Mouse (Mus musculus): ENCODE data around the gene Il17rc.

Il17rc gene

DNA sequence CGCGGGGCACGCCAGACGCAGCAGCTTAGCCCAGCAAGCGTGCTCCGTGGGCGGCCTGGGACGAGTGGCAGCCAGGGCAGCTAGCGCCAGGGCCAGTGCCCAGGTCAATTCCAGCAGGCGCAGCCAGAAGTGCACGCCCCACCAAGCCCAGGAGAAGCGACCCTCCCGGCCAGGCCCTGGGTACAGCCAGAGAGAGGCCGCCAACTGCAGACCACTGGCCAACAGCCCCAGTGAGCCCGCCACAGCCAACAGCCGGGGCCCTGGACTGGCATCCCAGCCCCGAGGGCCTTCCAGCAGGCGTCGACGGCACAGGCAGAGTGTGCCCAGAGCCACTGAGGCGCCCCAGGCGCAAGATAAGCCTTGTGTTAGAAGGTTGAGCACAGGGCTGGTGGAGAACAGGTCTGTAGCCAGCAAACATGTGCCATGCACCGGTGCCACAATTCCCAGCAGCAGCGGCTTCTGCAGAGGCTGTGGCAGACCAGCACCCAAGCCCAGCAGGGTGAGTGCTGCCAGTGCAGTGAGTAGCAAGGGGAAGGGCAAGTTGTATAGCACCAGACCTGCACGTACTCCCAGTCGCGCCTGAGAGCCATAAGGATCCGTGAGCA is 23.9 kb downstream of the Il17rc start:
- DNase-seq (ENCODE audit: low spot score), result no peak

- no peak for DNase-seq (ENCODE audit: low spot score)
These were observed 28.1 kb downstream of the Il17rc start for GRCm38 (mm10) chr6:113499346-113499745.

- DNase-seq (ENCODE audit: low spot score), result peak; percentile 39
These were observed 30.3 kb downstream of the Il17rc start, which contains the start of gene Prrt3 for GRCm38 (mm10) chr6:113501388-113502084. Gene Prrt3 (minus strand): TSS chr6:113501931.

DNA sequence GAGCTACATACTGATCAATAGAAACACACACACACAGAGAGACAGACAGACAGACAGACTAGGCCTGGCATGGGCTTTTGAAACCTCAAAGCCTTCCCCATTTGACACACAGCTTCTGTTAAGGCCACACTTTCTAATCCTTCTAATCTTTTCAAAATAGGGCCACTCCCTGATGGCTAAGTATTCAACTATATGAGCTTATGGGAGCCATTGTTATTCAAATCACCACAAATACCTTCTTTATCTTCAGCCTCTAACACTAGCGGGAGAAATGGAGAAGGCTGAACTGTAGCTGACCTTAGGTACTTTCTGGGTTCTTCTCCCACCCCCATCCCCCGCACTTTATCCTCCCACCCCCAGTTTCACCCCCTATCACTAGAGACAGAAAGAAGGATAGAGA is 31.6 kb downstream of the Il17rc start:
- DNase-seq (ENCODE audit: low spot score), result no peak

GRCm38 (mm10) chr6:113505689-113506088 is 34.5 kb downstream of the Il17rc start:
- DNase-seq (ENCODE audit: low spot score), result no peak

DNA sequence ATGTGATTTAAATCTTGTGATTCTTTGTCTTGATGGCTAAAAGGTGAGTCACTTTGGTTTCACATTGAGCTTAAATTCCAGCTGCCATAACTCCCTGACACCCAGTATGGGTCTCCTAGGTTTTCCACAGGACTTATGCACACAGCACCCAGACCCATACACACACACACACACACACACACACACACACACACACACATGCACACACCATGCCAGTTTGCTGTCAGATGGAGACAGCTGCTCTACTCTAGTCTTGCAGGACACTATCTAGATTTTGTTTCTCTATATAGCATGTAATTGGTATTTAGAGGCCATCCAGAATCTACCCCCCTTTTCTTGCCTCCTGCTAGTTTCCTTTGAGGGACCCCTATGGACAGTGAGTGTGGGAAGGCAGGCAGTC is 35.9 kb downstream of the Il17rc start:
- DNase-seq (ENCODE audit: low spot score), result no peak

DNA sequence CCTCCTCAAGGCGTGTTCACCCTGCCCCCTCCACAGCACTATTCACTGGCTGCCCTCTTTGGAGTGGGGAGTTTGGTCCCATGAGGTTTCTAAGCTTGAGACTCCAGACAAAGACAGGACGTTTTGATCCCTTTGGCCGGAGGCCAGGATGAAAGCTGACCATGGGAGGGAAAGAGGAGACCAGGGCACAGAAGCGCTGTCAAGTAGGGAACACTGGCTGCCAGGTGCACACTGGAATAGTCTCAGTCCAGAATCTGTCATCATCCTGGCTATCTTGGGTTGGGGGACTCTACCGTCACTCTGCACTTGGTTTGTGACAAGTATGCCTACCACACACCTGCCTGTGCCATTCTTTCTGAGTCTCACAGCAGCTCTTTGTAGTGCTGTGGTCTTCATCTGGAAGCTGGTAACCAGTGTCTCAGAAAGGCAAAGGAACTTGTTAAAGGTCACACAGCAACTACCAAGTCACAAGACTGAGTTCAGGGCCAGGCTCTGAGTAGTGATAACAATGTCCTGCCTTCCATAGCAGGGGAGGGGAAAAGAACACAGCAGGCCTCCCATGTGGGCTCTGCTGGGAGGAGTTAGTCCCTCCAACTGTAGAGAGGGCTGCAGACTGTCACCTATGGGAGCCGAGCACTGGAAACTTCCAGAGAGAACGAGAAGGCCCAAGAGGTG is 37.2 kb downstream of the Il17rc start:
- no peak for DNase-seq (ENCODE audit: low spot score)

GRCm38 (mm10) chr6:113508947-113509280 is 37.7 kb downstream of the Il17rc start:
- no peak for DNase-seq (ENCODE audit: low spot score)

DNA sequence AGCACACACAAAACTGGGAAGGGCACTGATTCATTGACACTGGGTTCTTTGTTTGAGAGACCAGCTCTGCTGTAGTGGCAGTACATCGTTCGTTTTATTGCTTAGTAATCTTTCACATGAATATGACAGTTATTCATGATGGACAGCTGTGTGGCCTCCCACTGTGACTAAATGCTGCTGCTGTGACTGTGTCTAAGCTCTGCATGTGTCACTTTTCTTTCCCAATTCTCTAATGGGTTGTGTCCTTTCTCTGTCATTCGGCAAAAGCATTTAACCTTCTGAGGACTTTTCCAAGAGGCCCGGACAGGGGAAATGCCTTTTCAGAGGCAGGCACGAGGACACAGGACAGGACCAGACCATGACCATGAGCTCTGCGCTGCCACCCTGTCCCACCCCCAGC is 42.7 kb downstream of the Il17rc start:
- no peak for DNase-seq (ENCODE audit: low spot score)

- no peak for DNase-seq (ENCODE audit: low spot score)
These were observed 43.4 kb downstream of the Il17rc start for GRCm38 (mm10) chr6:113514600-113514999.

DNA sequence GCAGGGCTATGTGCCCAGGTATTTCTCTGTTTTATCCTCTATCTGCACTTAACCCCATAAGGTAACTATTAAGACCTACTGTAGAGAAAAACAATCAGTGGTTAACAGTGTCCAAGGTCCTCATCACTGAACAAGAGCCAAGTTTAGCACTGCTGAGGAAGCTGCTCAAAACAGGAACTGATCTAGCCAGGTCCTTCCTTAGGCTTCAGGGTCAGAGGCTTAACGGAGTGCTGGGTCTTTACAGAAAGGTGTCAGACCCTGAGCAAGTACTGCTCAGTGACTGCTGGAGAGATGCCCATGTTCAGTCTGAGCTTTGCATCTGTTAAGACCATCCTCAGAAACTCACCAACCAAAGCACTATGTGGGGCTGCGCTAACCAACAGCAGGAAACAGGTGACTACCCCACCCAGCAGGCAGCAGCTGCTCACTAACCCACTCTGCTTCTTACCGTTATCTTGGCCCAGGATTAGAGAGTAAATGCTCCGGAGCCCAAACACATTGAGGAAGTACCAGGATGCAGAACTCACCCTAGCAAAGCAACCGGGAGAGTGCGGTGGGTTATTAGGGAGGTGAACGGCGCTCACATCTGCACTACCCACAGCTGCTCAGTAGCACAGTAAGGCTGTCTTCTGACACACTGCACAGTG is 46.3 kb downstream of the Il17rc start:
- DNase-seq (ENCODE audit: low spot score), result no peak

DNA sequence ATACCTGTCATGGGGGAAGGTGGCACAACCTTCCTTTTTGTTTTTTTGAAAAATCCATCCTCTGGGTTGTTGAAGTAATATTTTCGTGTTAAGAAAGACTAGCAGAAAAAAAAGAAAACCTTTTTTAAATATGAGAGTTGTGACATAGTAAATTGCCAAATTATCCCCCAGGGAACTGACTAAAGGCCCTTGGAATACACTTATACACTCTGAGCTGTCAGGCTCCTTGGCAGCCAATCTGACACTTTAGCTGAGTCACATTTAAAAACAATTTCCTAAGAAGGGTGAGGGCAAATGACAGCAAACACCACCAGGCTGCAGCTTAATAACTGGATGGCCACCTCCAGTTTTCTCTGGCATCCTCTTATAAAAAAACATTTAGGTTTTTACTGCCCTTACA is 51.1 kb downstream of the Il17rc start:
- DNase-seq (ENCODE audit: low spot score), result no peak

GRCm38 (mm10) chr6:113523420-113523819 is 52.2 kb downstream of the Il17rc start:
- DNase-seq (ENCODE audit: low spot score), result no peak

GRCm38 (mm10) chr6:113530932-113531839 is 60.0 kb downstream of the Il17rc start, which contains the start of the genes Emc3 and Fancd2:
Gene Emc3 (minus strand): TSS chr6:113531652.
Gene Fancd2 (plus strand): TSS chr6:113531682.
- DNase-seq (ENCODE audit: low spot score), result peak; percentile 92

- no peak for DNase-seq (ENCODE audit: low spot score)
These were observed 60.7 kb downstream of the Il17rc start for GRCm38 (mm10) chr6:113531840-113532404.

Data from testis, postnatal 14 days (tissue).